Mouse (Mus musculus) erythroblast, embryonic 14.5 days (primary cell): ENCODE measurements around the gene Scp2d1.

Source experiments
- GATA1 ChIP-seq: IDR thresholded peaks from 2 replicates; pipeline ENCODE4 v1.6.1; 2012; ENCODE audit warnings: low read length, inconsistent platforms, mixed read lengths
- TAL1 ChIP-seq: IDR thresholded peaks from 3 replicates; pipeline ENCODE4 v1.6.1; 2012; ENCODE audit warnings: low read length, inconsistent platforms, mixed read lengths

GRCm38 (mm10) chr2:144780731-144781130 is 42.7 kb upstream of the Scp2d1 start:
- TF ChIP-seq GATA1 (no peak), TAL1 (no peak)
